Mouse (Mus musculus) limb, embryonic 14.5 days (tissue): ENCODE measurements around the gene Steap2. TPM values are rescaled to one million over a fixed set of nuclear protein-coding genes. Genes with fewer than 3 reads are reported as not detected.

Experiments
- ATAC-seq: fragments of 200-750 bp; cut with Nextera tagmentation; 2 replicates; pipeline ENCODE4 v1.8.0; 2017; ENCODE audit warnings: low read depth, moderate number of reproducible peaks, moderate TSS enrichment; ENCODE audit not compliant: low FRiP score
- DNase-seq: peaks from one replicate; pipeline ENCODE4 v3.0.0-alpha.2; 2015; ENCODE audit warnings: low spot score
- H3K27ac ChIP-seq: fragments of 300-500 bp; sonication (generic); replicated peaks from 2 replicates; pipeline ENCODE4 v1.5.1; 2014; ENCODE audit warnings: low read depth, mild to moderate bottlenecking, low read length, moderate library complexity, mixed read lengths
- H3K27me3 ChIP-seq: fragments of 300-500 bp; sonication (generic); 2 replicates; pipeline ENCODE4 v1.6.1; 2014; ENCODE audit warnings: low read length, mixed read lengths; ENCODE audit not compliant: control insufficient read depth, insufficient read depth
- H3K36me3 ChIP-seq: fragments of 300-500 bp; sonication (generic); 2 replicates; pipeline ENCODE4 v1.6.1; 2014; ENCODE audit warnings: mild to moderate bottlenecking, low read length, moderate library complexity, mixed read lengths; ENCODE audit not compliant: control insufficient read depth, insufficient read depth
- H3K4me1 ChIP-seq: fragments of 300-500 bp; sonication (generic); 2 replicates; pipeline ENCODE4 v1.6.1; 2014; ENCODE audit warnings: antibody characterized with exemption, low read length, mixed read lengths; ENCODE audit not compliant: control insufficient read depth, insufficient read depth
- H3K4me2 ChIP-seq: fragments of 300-500 bp; sonication (generic); replicated peaks from 2 replicates; pipeline ENCODE4 v1.6.1; 2014; ENCODE audit warnings: low read depth, mild to moderate bottlenecking, low read length, moderate library complexity; ENCODE audit not compliant: severe bottlenecking
- H3K4me3 ChIP-seq: fragments of 300-500 bp; sonication (generic); replicated peaks from 2 replicates; pipeline ENCODE4 v1.5.1; 2014; ENCODE audit warnings: low read length
- H3K9ac ChIP-seq: fragments of 300-500 bp; sonication (generic); 2 replicates; pipeline ENCODE4 v1.6.1; 2014; ENCODE audit warnings: mild to moderate bottlenecking, low read depth, low read length, moderate library complexity; ENCODE audit not compliant: severe bottlenecking
- H3K9me3 ChIP-seq: fragments of 300-500 bp; sonication (generic); 2 replicates; pipeline ENCODE4 v1.6.1; 2016; ENCODE audit warnings: low read length; ENCODE audit not compliant: control insufficient read depth
- POLR2A ChIP-seq: fragments of 200-500 bp; IDR thresholded peaks from 2 replicates; pipeline ENCODE4 v1.8.0; 2012; ENCODE audit warnings: inconsistent platforms, mild to moderate bottlenecking, moderate library complexity, borderline replicate concordance; ENCODE audit not compliant: insufficient read depth, insufficient read length; ENCODE audit errors: extremely low read depth
- WGBS: fragments of 180-500 bp; shearing (Covaris S2); extraction: QIAGEN DNeasy Blood & Tissue Kit; methylation state at CpG from one replicate; pipeline ENCODE4 v1.1.7; 2014; 5-methylcytosine and 5-hydroxymethylcytosine counted together
- polyA plus RNA-seq, 2 experiments: library from polyadenylated mRNA; depleted of rRNA in 1 of 2; stranded (reverse) in 1 of 2; unstranded in 1 of 2; fragments of >200 nt; fragmentation: Nextera tagmentation in 1 of 2; extraction: Ambion mirVana in 1 of 2; gene quantifications; 2 replicates each; pipeline versions ENCODE4 v1.2.1 to v1.2.3; 2012 to 2014

Steap2 gene
- polyA plus RNA-seq, 2 experiments = 5.7 to 5.9 TPM

GRCm38 (mm10) chr5:5668920-5669319, 25.5 kb downstream of the Steap2 start:
- H3K4me2 ChIP-seq = no peak overlapping the region
- WGBS = 86% methylated on average over 7 of the region's 7 CpGs
- no peak for TF ChIP-seq POLR2A
- no peak for DNase-seq
- 0 out of 2 replicates have a peak, but pooled peaks cover 4% of the 10 kb centered on the region for H3K36me3 ChIP-seq
- no peak overlapping the region for H3K27ac ChIP-seq
- ATAC-seq = no peak
- H3K4me1 ChIP-seq = 0 out of 2 replicates have a peak, but pooled peaks cover 5% of the 10 kb centered on the region
- H3K4me3 ChIP-seq = no peak overlapping the region
- no peak overlapping the region for H3K9ac ChIP-seq
- no peaks in the 10 kb centered on the region for H3K9me3 ChIP-seq
- H3K27me3 ChIP-seq = no peaks in the 10 kb centered on the region

GRCm38 (mm10) chr5:5664371-5664926, 29.9 kb downstream of the Steap2 start:
- TF ChIP-seq POLR2A = no peak
- Histone ChIP-seq H3K9ac (peak overlapping the region; percentile 71), H3K27me3 (no peaks in the 10 kb centered on the region; the same call in 1 of the 2 replicates), H3K9me3 (no peaks in the 10 kb centered on the region), H3K4me2 (peak overlapping the region; percentile 96), H3K36me3 (no peaks in the 10 kb centered on the region), H3K4me3 (peak overlapping the region; percentile 67), H3K4me1 (0 out of 2 replicates have a peak, but pooled peaks cover 5% of the 10 kb centered on the region), H3K27ac (no peak overlapping the region)
- ATAC-seq (peak; percentile 41; the same call in 1 of the 2 replicates), DNase-seq (no peak)
- WGBS = 53% methylated on average over 6 of the region's 6 CpGs

- Histone ChIP-seq H3K9ac (peak within 1 kb of the TSS; percentile 71), H3K27me3 (no peaks in the 10 kb centered on the region; the same call in 1 of the 2 replicates), H3K4me3 (peak within 1 kb of the TSS; percentile 67), H3K9me3 (no peaks in the 10 kb centered on the region), H3K4me1 (0 out of 2 replicates have a peak, but pooled peaks cover 5% of the 10 kb centered on the region), H3K4me2 (peak within 1 kb of the TSS; percentile 96), H3K36me3 (no peaks in the 10 kb centered on the region), H3K27ac (no peak within 1 kb of the TSS)
- WGBS = under 1% methylated on average over 44 of the region's 48 CpGs
- TF ChIP-seq POLR2A = peak; percentile 79; the same call in 1 of the 2 replicates
- ATAC-seq (peak; percentile 97), DNase-seq (peak; percentile 88)
Measured at GRCm38 (mm10) chr5:5663655-5664370, 30.6 kb downstream of the Steap2 start, which contains the start of gene Cfap69. TSS of gene Cfap69 (minus strand) at chr5:5664239.

- Histone ChIP-seq H3K4me3 (peak overlapping the region; percentile 67), H3K27me3 (no peaks in the 10 kb centered on the region; the same call in 1 of the 2 replicates), H3K4me1 (0 out of 2 replicates have a peak, but pooled peaks cover 5% of the 10 kb centered on the region), H3K9me3 (no peaks in the 10 kb centered on the region), H3K4me2 (peak overlapping the region; percentile 96; the same call in 1 of the 2 replicates), H3K27ac (no peak overlapping the region), H3K36me3 (no peaks in the 10 kb centered on the region), H3K9ac (peak overlapping the region; percentile 71; the same call in 1 of the 2 replicates)
- WGBS = 38% methylated on average over 6 of the region's 6 CpGs
- DNase-seq = no peak
- no peak for TF ChIP-seq POLR2A
- no peak for ATAC-seq
Measured at GRCm38 (mm10) chr5:5663057-5663456, 31.3 kb downstream of the Steap2 start.

GRCm38 (mm10) chr5:5658680-5659079, 35.7 kb downstream of the Steap2 start:
- Histone ChIP-seq H3K4me1 (no peaks in the 10 kb centered on the region), H3K27ac (no peak overlapping the region), H3K9ac (no peak overlapping the region), H3K36me3 (no peaks in the 10 kb centered on the region), H3K4me2 (no peak overlapping the region), H3K9me3 (no peaks in the 10 kb centered on the region), H3K4me3 (no peak overlapping the region), H3K27me3 (no peaks in the 10 kb centered on the region; the same call in 1 of the 2 replicates)
- ATAC-seq = no peak
- TF ChIP-seq POLR2A = no peak
- no peak for DNase-seq
- 35% methylated on average over 2 of the region's 2 CpGs for WGBS
